Mouse (Mus musculus) embryonic facial prominence, embryonic 13.5 days (tissue): ENCODE data around the gene Cyb561a3. TPM values are rescaled to one million over a fixed set of nuclear protein-coding genes. Genes with fewer than 3 reads are reported as not detected.
A peak's percentile ranks its signal among the peaks of the same experiment; 100 is the strongest.

Experiments used
- ATAC-seq: fragments of 200-750 bp; cut with Nextera tagmentation; 2 replicates; pipeline ENCODE4 v1.8.0; 2017; ENCODE audit warnings: low read depth; ENCODE audit not compliant: insufficient number of reproducible peaks, insufficient read depth, low FRiP score, low TSS enrichment
- H3K27ac ChIP-seq: fragments of 300-500 bp; sonication (generic); 2 replicates; pipeline ENCODE4 v1.5.1; 2015; ENCODE audit warnings: moderate library complexity, mild to moderate bottlenecking, inconsistent platforms
- H3K27me3 ChIP-seq: fragments of 300-500 bp; sonication (generic); 2 replicates; pipeline ENCODE4 v1.6.1; 2015; ENCODE audit warnings: mild to moderate bottlenecking, inconsistent platforms
- H3K36me3 ChIP-seq: fragments of 300-500 bp; sonication (generic); 2 replicates; pipeline ENCODE4 v1.6.1; 2015; ENCODE audit warnings: mild to moderate bottlenecking, inconsistent platforms
- H3K4me1 ChIP-seq: fragments of 300-500 bp; sonication (generic); 2 replicates; pipeline ENCODE4 v1.6.1; 2015; ENCODE audit warnings: inconsistent platforms
- H3K4me2 ChIP-seq: fragments of 300-500 bp; sonication (generic); 2 replicates; pipeline ENCODE4 v1.6.1; 2015; ENCODE audit warnings: moderate library complexity, mild to moderate bottlenecking, inconsistent platforms
- H3K4me3 ChIP-seq: fragments of 300-500 bp; sonication (generic); 2 replicates; pipeline ENCODE4 v1.5.1; 2015; ENCODE audit warnings: mild to moderate bottlenecking, inconsistent platforms
- H3K9ac ChIP-seq: fragments of 300-500 bp; sonication (generic); 2 replicates; pipeline ENCODE4 v1.6.1; 2015; ENCODE audit warnings: mild to moderate bottlenecking, inconsistent platforms
- H3K9me3 ChIP-seq: fragments of 300-500 bp; sonication (generic); 2 replicates; pipeline ENCODE4 v1.6.1; 2016; ENCODE audit warnings: inconsistent platforms
- WGBS: fragments of 180-500 bp; shearing (Covaris S2); methylation state at CpG from one replicate; pipeline ENCODE4 v1.1.7; 2015; ENCODE audit warnings: mixed read lengths; 5-methylcytosine and 5-hydroxymethylcytosine counted together
- polyA plus RNA-seq: library from polyadenylated mRNA; unstranded; fragments of >200 nt; fragmentation: Nextera tagmentation; extraction: Ambion mirVana; gene quantifications from 2 replicates; pipeline ENCODE4 v1.2.1, GENCODE M21; 2015

Gene Cyb561a3
- polyA plus RNA-seq, 1 experiment from 2014 or later = 18.7 TPM

DNA sequence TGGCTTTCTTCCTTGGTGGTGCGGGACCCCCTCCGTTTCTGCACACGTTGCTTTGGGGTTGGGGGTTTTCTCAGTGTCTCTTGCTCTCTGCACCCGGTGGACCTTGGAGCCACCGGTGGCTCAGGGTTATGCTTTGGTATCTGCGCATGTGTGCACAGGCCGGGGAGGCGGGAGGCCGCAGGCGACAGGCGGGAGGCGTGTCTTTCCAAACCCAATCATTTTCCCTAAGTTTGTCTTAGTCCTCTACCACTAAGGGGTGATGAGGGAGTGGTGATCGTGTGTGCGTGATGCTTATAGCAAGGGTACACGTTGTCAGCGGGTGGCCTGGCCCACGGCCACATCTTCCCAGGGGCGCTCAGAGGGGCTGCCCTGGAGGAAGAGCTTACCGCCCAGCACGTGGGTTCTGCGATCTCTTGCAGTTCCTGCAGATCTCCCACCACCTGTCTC lies 57.9 kb downstream of the Cyb561a3 start:
- peak; percentile 83 for ATAC-seq
- WGBS = 2% methylated on average over 21 of the region's 21 CpGs
- peak overlapping the region; percentile 81 for H3K4me2 ChIP-seq
- no peak overlapping the region; the same call in 1 of the 2 replicates for H3K27ac ChIP-seq
- H3K27me3 ChIP-seq = no peaks in the 10 kb centered on the region
- peaks cover 6% of the 10 kb centered on the region for H3K36me3 ChIP-seq
- H3K9ac ChIP-seq = peak overlapping the region; percentile 77
- peaks cover 17% of the 10 kb centered on the region for H3K4me1 ChIP-seq
- H3K9me3 ChIP-seq = no peaks in the 10 kb centered on the region
- peak overlapping the region; percentile 50 for H3K4me3 ChIP-seq

DNA sequence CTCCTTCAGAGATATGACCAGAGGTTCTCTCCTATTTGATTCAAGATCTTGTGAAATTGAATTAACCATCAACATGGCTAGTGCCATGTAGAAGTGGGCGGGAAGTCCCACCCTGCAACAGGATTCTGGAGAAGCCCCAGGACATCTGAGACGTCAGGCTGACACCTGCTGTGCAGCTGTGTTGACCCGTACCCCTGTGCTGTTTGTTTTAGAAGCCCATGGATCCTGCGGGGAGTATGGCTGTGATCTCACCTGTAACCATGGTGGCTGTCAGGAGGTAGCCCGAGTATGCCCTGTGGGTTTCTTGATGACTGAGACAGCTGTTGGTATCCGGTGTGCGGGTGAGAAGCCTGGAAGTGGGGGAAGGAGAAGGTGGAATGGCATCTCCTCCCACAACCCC lies 60.9 kb downstream of the Cyb561a3 start:
- Histone ChIP-seq H3K27me3 (no peaks in the 10 kb centered on the region), H3K36me3 (no peaks in the 10 kb centered on the region), H3K4me2 (no peak overlapping the region), H3K4me3 (no peak overlapping the region), H3K4me1 (peaks cover 28% of the 10 kb centered on the region), H3K9ac (no peak overlapping the region), H3K9me3 (no peaks in the 10 kb centered on the region), H3K27ac (no peak overlapping the region)
- WGBS = 61% methylated on average over 7 of the region's 7 CpGs
- ATAC-seq = no peak

DNA sequence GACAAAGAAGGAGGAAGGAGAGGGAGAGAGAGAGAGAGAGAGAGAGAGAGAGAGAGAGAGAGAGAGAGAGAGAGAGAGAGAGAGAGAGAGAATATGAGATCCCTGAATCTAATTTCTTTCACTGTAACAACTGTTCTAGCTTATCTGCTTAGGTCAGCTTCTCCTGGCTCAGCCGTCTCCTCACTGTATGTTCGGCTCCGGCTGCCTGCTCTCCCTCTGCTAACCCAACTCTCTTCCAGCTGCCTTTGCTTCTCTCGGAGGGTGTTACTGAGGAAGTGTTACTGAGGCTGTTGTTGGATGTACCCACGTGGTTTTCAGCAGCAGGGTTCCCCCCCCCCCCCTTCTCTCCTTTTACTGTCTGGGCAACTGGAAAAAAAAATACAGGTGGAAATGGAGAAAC lies 63.1 kb downstream of the Cyb561a3 start:
- Histone ChIP-seq H3K4me1 (peaks cover 14% of the 10 kb centered on the region), H3K4me3 (no peak overlapping the region), H3K36me3 (no peaks in the 10 kb centered on the region), H3K27me3 (no peaks in the 10 kb centered on the region), H3K9me3 (no peaks in the 10 kb centered on the region), H3K9ac (peak overlapping the region; percentile 52), H3K4me2 (peak overlapping the region; percentile 47), H3K27ac (peak overlapping the region; percentile 48; the same call in 1 of the 2 replicates)
- WGBS = 8% methylated on average over 5 of the region's 5 CpGs
- no peak for ATAC-seq

DNA sequence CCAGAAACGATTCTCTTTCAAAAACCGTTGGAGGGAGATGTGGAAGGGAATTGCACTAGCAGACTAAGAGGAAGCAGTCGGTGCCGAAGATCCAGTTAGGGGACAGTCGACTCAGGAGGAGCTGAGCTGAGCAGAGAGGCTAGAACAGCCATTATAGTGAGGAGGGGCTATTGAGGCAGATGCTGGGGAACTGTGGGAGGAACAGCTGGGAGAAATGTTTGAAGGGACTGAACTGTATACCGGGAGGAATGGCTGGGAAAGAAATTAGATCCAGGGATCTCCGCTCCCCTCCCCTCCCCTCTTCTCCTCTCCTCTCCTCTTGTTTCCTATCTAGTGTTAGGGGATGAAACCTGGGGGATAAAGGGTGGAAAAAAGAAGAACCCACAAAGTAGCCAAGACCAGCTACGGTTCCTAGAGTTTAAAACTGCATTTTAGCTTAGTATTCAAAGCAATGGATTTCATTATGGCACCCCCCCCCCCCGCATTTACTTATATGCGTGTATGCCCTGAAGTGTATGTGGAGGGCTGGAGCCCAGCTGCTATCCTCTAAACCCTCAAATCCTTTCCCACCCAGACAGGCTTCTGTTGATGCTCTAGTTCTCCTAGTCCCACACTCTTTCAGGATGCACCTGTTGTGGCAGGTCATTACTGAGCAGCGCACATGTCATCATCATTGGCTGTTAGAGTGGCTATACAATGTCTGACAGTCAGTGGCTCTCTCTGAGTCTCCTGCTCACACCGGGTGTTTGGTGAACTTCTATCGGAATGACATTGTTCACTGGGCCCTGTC lies 63.8 kb downstream of the Cyb561a3 start:
- H3K27me3 ChIP-seq = no peaks in the 10 kb centered on the region
- H3K4me2 ChIP-seq = peak overlapping the region; percentile 47
- H3K36me3 ChIP-seq = no peaks in the 10 kb centered on the region
- H3K4me3 ChIP-seq = peak overlapping the region; percentile 9; the same call in 1 of the 2 replicates
- H3K27ac ChIP-seq = peak overlapping the region; percentile 48; the same call in 1 of the 2 replicates
- H3K4me1 ChIP-seq = peaks cover 11% of the 10 kb centered on the region
- no peaks in the 10 kb centered on the region for H3K9me3 ChIP-seq
- ATAC-seq = no peak
- WGBS = 37% methylated on average over 13 of the region's 13 CpGs
- H3K9ac ChIP-seq = peak overlapping the region; percentile 52

Other genes starting within 250 kb of the Cyb561a3 start
- gene Syt7, start 188.1 kb upstream of the Cyb561a3 start, polyA plus RNA-seq = 0.46 and 0.76 TPM in 2 replicates
- gene Lrrc10b, start 119.7 kb upstream of the Cyb561a3 start, polyA plus RNA-seq = 0.25 and 0.28 TPM in 2 replicates
- gene Ppp1r32, start 94.2 kb upstream of the Cyb561a3 start, polyA plus RNA-seq = 0.27 and 0.39 TPM in 2 replicates
- gene Cpsf7, start 51.9 kb upstream of the Cyb561a3 start, polyA plus RNA-seq = 48.3 and 50.1 TPM in 2 replicates
- gene Sdhaf2, start 51.0 kb upstream of the Cyb561a3 start, polyA plus RNA-seq = 59.9 and 63.5 TPM in 2 replicates
- 62.9 and 63.7 TPM in 2 replicates for gene Tmem216, start 20.9 kb upstream of the Cyb561a3 start, polyA plus RNA-seq
- gene Tmem138, start 190 bp downstream of the Cyb561a3 start, polyA plus RNA-seq = 38.3 and 39.1 TPM in 2 replicates
- 355 and 368 TPM in 2 replicates for gene Ddb1, start 28.2 kb downstream of the Cyb561a3 start, polyA plus RNA-seq
- gene Tkfc, start 28.5 kb downstream of the Cyb561a3 start, polyA plus RNA-seq = 16.3 and 17.0 TPM in 2 replicates
- gene Vwce, start 57.0 kb downstream of the Cyb561a3 start, polyA plus RNA-seq = 3.1 and 3.8 TPM in 2 replicates
- not detected in 2 replicates for gene Pga5, start 100.9 kb downstream of the Cyb561a3 start, polyA plus RNA-seq
- gene Vps37c, start 111.6 kb downstream of the Cyb561a3 start, polyA plus RNA-seq = 36.4 and 36.8 TPM in 2 replicates
- gene Cd5, start 161.8 kb downstream of the Cyb561a3 start, polyA plus RNA-seq = 0.41 and 0.42 TPM in 2 replicates